Mouse (Mus musculus) lung, postnatal 25 days (tissue): ENCODE data around the gene Nmi.

Source experiments
- DNase-seq: peaks from one replicate; pipeline ENCODE4 v3.0.0; 2022; ENCODE audit warnings: low spot score

Gene Nmi

GRCm38 (mm10) chr2:51941832-51942231 is 31.5 kb downstream of the Nmi start:
- DNase-seq = no peak

GRCm38 (mm10) chr2:51938750-51939149 is 34.5 kb downstream of the Nmi start:
- no peak for DNase-seq

GRCm38 (mm10) chr2:51937004-51937403 is 36.3 kb downstream of the Nmi start:
- no peak for DNase-seq

- DNase-seq = no peak
Observed at GRCm38 (mm10) chr2:51936585-51936984, 36.7 kb downstream of the Nmi start.

GRCm38 (mm10) chr2:51935921-51936320 is 37.4 kb downstream of the Nmi start:
- no peak for DNase-seq

GRCm38 (mm10) chr2:51934574-51935334 is 38.5 kb downstream of the Nmi start, which contains the start of gene Rbm43:
Rbm43 (minus strand) TSS chr2:51935163.
- DNase-seq = peak; percentile 78

- no peak for DNase-seq
Observed at GRCm38 (mm10) chr2:51933341-51934134, 39.8 kb downstream of the Nmi start.

- no peak for DNase-seq
Observed at GRCm38 (mm10) chr2:51931241-51931640, 42.1 kb downstream of the Nmi start.

GRCm38 (mm10) chr2:51914944-51915680 is 58.2 kb downstream of the Nmi start:
- DNase-seq = peak; percentile 81

- no peak for DNase-seq
Observed at GRCm38 (mm10) chr2:51914532-51914931, 58.8 kb downstream of the Nmi start.

GRCm38 (mm10) chr2:51912740-51913139 is 60.6 kb downstream of the Nmi start:
- peak; percentile 7 for DNase-seq

- no peak for DNase-seq
Observed at GRCm38 (mm10) chr2:51911864-51912263, 61.4 kb downstream of the Nmi start.

- no peak for DNase-seq
Observed at GRCm38 (mm10) chr2:51907538-51908110, 65.7 kb downstream of the Nmi start.

GRCm38 (mm10) chr2:51905637-51906036 is 67.7 kb downstream of the Nmi start:
- no peak for DNase-seq
